Mouse (Mus musculus) urinary bladder, postnatal 25 days (tissue): Measurements from ENCODE around the gene Homer2.

Experiments
- DNase-seq: peaks from one replicate; pipeline ENCODE4 v3.0.0; 2022; ENCODE audit warnings: low spot score

The Homer2 gene

GRCm38 (mm10) chr7:81707471-81708140 lies at the start of gene Homer2:
Gene Homer2 (minus strand): TSS chr7:81707527.
- no peak for DNase-seq

DNA sequence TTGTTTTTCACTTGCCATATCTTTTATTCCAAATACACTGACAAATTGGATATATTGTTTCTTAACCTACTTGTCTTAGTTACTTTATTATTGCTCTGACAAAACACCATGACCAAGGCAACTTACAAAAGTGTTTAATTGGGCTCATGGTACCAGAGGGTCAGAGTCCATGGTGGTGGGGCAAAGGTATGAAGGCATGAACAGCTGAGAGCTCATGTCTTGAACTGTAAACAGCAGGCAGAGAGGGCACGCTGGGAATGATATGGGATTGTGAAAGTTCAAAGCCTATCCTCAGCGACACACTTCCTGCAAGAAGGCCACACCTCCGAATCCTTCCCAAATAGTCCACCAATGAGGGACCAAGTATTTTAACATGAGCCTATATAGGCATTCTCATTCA lies 40.6 kb upstream of the Homer2 start:
- DNase-seq: no peak

DNA sequence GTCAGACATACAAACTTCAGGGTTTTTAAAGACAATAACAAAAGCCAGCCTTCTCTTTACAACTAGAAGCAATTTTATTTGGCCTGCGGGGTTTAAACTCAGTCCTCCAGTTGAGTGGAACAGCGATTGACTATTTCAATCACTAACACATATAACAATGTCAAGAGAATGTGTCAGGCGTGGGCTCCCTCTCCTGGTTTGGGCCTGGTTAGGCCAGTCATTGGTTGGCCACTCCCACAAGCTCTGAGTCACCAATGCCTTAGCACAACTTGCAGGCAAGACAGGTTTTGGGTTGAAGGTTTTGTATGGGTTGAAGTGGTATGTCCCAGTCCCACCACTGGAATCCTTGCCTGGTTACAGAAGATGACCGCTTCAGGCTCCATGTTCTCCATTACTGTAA lies 36.8 kb upstream of the Homer2 start:
- no peak for DNase-seq

GRCm38 (mm10) chr7:81740010-81740409 lies 32.7 kb upstream of the Homer2 start:
- no peak for DNase-seq

DNA sequence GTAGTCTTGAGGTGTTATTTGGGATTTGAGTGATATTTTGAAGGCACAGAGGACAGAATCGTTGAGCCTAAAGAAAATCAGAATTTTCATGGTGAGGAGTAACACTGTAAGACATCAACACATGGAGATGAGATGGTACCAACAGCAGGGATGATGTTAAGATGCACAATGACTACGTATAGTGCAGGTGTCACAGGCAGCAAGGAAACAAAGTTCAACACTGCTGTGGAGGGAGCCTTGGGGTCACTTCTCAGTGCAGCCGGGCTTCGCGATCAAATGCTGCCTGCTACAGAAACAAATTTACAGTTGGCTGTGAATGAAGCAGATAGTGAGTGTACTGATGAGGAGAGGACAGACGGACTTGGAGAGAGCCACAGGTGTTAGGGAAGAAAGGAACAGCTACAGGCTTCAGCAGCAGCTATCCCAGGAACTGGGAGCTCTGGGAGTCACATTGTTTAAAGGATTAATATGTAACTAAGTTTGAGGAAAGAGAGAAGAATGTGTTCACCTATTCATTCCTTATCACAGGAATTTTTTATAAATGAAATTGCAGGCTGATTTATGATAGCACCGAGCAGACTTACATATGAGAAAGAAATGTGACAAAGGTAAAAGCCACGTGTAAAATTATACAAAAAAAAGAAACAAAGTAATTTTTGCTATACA lies 31.5 kb upstream of the Homer2 start:
- no peak for DNase-seq

- peak; percentile 13 for DNase-seq
Observed at GRCm38 (mm10) chr7:81735300-81736048, 28.1 kb upstream of the Homer2 start.

DNA sequence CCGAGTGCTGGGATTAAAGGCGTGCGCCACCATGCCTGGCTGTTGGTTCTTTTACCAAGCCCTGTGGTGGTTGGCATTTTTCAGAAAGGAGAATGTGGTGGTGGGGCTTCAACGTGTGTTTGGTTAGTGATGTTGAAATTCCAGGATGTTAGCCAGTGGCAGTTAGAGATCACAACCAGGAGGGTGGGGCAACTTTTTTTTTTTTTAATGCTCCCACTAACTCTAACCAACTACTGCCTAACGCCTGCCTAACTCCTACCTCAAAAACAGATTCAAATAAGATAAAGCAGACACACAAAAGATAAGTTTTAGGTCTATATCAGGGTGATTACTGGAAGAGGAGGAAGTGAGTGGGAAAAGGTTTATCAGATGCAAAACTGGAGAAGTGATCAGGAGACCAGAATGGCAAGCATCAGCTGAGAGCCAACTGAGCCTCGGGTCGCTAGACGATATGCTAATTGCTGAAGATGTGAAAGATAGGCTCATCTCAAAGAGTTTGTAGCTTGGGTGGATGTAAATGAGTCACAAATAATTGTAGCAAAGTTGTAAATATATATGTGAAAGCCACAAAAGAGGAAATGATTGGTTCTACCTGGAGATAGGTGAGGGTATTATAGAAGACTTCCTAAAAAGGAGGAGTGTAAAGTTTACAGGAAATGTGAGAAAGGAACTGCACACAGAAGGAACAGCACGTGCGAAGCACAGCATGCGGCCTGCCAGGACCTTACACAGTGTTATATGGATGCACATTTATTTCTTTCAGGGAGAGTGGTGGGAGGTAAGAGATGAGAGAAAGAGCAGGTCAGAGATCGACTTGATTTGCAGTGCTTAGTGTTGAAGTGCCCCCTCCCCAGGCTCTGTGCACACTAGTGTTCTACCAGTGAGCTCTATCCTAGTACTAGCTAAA lies 25.1 kb upstream of the Homer2 start:
- DNase-seq: no peak

DNA sequence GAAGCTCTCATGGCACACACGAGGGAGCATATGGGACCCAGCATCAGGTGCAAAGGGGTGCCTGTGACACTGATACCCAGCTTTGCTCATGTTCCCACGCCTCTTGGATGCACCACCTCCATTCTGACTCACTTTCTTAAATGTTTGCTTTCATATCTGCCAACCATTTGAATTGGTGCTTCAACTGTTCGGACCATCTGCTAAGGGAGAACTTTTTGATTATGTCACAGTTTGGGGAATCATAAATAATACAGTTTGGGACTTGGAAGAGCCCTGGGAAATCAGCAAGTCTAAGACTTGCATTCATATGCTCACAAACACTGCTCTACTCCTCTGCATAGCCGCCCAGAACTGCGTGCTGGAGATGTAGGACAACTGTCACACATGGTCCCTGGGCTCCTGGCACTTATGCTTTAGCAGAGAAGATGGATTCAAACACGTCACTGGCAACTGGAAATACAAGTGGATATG lies 23.9 kb upstream of the Homer2 start:
- DNase-seq: no peak

DNA sequence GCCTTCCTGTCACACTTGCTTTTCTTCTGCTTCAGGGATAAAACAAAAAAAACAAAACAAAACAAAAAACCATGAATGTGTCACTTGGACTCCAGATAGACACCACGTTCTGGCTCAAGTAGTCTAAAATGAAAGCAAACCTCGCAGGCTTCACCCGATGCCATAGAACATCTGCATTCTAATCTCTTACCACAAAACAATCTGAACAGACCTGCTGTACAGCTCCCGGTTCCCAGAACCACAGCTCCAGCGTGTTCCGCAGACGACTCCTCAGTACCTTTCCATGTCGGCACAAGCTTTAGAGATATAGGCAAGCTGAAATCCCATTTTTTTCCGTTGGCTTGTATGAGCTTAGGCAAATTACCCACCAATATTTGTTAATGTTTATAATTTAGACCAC lies 22.5 kb upstream of the Homer2 start:
- DNase-seq: no peak

GRCm38 (mm10) chr7:81727716-81728115 lies 20.4 kb upstream of the Homer2 start:
- no peak for DNase-seq

DNA sequence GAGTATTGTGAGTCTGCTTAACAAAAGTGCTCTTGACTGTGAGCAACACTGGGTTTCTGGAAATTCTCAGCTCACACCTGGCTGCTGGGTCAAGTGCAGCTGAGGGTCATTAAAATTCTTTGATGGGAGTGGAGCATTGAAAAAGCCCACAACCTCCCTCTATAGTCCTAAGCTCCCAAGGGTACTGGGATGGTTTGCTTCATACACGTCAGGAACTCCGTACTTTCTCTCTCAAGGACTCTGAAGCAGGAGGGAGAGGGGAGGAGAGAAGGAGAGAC lies 19.3 kb upstream of the Homer2 start:
- DNase-seq: no peak

- no peak for DNase-seq
Observed at GRCm38 (mm10) chr7:81725986-81726727, 18.8 kb upstream of the Homer2 start.

DNA sequence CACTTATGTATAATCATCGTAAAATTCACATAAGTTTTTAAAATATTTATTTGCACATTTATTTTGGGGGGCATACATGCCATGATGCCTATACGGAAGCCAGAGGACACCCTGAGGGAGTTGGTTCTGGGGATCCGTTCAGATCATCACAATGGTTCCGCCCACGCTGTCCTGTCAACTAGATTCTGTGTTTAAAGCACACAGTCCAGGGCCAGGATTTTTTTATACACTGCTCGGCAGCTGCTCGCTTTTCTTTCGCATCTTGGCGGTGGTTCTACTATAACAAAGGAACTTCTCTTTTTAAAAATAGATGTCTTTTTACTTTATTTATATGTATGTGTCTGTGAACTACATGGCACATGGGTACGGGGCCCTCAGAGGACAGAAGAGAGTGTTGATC lies 16.5 kb upstream of the Homer2 start:
- DNase-seq: no peak

- DNase-seq: no peak
Observed at GRCm38 (mm10) chr7:81721271-81721670, 13.9 kb upstream of the Homer2 start.

GRCm38 (mm10) chr7:81719216-81719661 lies 11.9 kb upstream of the Homer2 start:
- no peak for DNase-seq

DNA sequence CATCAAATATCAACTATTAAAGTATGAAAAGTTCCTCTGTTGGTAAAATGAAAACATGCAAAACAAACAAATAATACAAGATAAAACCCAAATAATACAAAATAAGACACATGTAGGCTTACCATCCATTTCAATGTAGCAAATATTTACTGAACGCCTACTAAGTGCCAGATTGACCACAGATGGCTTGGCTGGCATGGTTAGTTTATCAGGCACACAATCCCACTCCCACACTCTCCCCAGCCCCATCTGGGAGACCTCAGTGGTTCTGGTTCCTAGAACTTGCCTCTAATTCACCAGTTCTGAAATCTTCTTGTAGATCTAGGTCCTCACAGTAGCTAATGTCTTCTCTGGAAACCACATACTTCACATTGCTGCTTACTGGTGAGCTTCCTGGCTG lies 11.3 kb upstream of the Homer2 start:
- no peak for DNase-seq

GRCm38 (mm10) chr7:81710166-81710565 lies 2.8 kb upstream of the Homer2 start:
- DNase-seq: no peak

DNA sequence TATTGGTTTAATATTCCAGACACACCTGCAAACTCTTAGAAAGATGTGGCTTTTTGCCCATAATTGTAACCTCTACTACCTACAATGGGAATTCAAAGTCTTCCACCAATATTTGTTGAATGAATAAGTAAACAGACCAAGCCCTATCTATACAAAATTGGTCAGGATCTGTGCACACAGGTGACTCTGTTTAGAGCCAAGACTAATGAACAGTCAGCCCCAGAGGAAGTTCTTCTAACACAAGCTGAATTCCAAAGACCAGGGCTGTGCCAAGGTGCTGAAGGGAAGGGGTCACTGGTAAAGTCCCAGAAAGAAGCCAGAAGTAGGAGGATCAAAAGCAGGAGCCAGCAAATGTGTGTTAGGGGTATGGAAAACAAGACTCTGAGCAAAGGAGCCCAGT lies 838 bp upstream of the Homer2 start:
- no peak for DNase-seq

DNA sequence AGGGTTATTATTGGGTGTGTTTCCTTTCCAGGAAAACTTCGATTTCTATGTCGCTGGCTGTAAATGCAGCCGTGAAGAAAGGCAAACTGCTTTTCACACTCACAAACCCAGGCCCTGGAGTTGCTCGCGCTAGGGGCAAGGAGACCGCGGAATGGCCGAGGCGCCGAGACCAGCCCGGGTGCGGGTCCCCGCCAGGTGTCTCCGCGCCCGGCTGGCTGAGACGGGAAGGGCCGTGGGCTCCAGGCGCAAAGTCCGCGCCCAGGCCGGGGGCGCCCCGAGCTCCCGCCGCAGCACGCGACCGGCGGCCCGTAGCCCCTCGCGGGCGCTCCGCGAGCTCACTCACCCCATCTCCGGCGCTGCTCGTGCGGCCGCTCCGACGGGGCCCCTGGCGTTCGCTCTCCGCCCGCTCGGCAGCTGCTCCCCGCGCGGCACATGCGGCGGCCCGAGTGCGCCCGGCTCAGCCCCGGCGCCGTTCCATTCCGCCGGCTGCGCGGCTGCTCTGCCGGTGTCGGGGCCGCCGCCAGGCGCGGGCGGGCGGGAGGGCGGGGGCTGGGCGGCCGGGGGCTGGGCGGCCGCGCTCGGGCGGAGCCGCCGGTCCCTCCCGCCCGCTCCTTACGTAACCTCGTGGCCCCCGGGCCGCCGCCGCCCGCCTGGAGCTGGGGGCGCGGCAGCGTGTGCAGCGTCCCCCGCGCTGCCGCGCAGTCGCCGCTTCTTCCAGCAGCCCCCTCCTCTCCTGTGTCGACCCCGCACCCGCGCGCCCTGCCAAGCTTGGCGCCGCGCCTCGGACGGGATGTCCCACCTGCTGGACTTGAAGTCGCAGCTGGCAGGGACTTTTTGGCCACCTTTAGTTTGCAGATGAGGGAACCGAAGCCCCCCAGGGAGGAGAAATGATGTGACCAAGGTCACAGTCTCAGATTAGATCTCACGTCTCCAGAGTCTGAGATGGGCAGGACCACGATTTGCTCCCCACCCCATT lies 623 bp downstream of the Homer2 start:
- peak; percentile 38 for DNase-seq

DNA sequence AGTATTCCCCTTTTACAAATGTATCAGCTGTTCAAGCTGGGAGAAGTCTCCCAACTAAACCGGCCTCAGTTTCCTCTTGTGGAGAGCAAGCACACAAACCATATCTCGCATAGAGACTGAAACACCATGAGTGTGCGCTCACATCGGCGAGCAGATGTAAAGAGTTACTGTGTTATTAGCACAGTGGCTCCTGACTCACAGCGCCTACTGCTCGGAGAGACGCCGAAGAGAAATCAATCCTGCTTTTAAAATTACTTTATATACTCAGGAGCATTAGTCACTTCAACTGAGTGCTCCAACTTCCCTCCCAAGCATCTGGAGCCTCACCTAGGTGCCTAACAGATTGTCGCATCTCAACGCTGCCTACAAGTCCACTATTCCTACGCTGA lies 1.3 kb downstream of the Homer2 start:
- no peak for DNase-seq
